Mouse (Mus musculus): Measurements from ENCODE around the gene Txnrd3. TPM values are rescaled to one million over a fixed set of nuclear protein-coding genes. Genes with fewer than 3 reads are reported as not detected.

Gene Txnrd3
- total and polyA plus RNA-seq, 3 experiments: 2.3 to 6.8 (median 4.1) TPM

DNA sequence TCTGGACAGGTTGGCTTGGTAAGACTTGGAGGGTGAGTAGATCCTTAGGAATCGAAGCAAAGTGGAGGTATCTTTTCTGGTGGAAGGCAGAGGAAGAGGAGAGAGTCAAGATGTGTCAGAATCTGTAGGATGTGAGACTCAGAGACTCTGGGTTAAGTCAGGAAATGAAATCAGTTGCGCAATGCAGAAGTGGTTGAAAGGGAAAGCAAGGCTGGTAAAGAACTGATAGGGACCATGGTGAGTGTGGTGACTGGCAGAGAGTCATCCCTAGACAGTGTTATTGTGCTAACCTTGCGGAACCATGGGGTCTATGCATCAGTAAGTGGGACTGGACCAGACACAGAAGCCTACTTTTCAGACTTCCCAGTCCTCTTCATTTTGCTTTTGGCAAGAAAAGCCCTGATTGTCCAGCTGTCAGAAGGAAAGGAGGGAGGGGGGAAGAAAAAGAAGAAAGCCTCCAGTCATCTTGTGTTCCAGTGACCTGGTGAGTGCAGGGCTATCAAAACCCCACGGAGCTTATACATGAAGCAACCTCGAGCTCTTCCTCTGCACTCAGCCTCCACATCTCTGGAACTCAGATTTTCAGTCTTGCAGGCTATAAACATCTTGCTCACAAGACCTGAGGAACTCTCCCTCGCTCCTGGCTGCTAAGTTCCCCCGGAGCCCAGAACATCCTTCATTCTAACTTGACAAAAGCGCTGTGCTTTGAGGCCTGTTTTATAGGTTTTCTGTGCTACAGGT, 15.6 kb upstream of the Txnrd3 start:
- H3K27me3 ChIP-seq (ENCODE audit: insufficient read depth, low read length): peaks cover 23% of the 10 kb centered on the region
- no peak overlapping the region for H3K4me3 ChIP-seq (ENCODE audit: low read depth, low read length)
- H3K4me1 ChIP-seq (ENCODE audit: insufficient read depth, low read depth, low read length): no peaks in the 10 kb centered on the region
- no peak for DNase-seq (ENCODE audit: low spot score)
- H3K36me3 ChIP-seq (replicated peaks): no peaks in the 10 kb centered on the region
- no peak for ATAC-seq (ENCODE audit: extremely low read depth, insufficient number of reproducible peaks, low FRiP score, poor library complexity, severe bottlenecking)
- no peak for TF ChIP-seq POLR2AphosphoS5 (IDR thresholded peaks at IDR 0.05; ENCODE audit: insufficient replicate concordance, low read depth, low read length)
- TF ChIP-seq CTCF (IDR thresholded peaks at IDR 0.05; ENCODE audit: low read depth, low read length): no peak
- no peaks in the 10 kb centered on the region for H3K9me3 ChIP-seq (replicated peaks)

DNA sequence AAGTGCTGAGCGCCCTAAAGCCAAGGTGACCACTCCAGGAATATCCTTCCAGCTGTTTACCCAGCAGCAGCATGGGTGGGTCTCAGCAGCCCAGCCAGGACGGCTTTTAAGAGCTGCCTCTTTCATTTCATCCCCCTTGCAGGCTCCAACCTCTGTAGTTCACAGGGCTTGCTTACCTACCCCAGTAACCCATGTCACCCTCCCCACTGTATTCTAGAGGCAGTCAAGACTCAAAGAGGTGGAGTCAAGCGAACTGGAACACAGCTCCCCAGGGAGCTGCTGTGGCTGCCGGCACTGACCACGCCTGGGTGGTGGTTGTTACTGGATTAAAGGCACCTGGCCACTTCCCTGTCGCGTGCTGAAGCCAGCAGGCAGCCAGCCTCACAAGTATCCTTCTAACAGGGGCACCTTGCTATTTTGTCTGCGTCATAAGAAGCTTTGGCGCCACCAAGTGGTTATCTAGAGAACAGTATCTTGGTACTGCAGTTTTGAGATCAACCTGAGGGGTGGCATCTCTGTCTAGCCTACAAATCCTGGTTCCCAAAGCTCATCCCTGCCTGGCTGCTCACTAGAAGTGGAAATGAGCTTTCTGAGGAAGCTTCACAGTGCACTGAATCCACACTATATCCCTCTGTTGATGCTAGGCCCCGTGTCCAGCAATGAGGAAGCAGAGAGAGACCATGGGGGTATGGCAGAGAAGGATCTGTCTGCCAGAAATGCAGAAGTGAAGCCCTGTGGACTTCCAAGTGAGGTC, 11.8 kb upstream of the Txnrd3 start:
- H3K4me3 ChIP-seq (ENCODE audit: low read depth, low read length): no peak overlapping the region
- H3K4me1 ChIP-seq (ENCODE audit: insufficient read depth, low read depth, low read length): no peaks in the 10 kb centered on the region
- no peak for TF ChIP-seq POLR2AphosphoS5 (IDR thresholded peaks at IDR 0.05; ENCODE audit: insufficient replicate concordance, low read depth, low read length)
- TF ChIP-seq CTCF (IDR thresholded peaks at IDR 0.05; ENCODE audit: low read depth, low read length): peak; percentile 45; the same call in 1 of the 2 replicates
- ATAC-seq (ENCODE audit: extremely low read depth, insufficient number of reproducible peaks, low FRiP score, poor library complexity, severe bottlenecking) (no peak), DNase-seq (ENCODE audit: low spot score) (peak; percentile 34)
- peaks cover 28% of the 10 kb centered on the region for H3K27me3 ChIP-seq (ENCODE audit: insufficient read depth, low read length)
- no peaks in the 10 kb centered on the region for H3K9me3 ChIP-seq (replicated peaks)
- H3K36me3 ChIP-seq (replicated peaks): no peaks in the 10 kb centered on the region

DNA sequence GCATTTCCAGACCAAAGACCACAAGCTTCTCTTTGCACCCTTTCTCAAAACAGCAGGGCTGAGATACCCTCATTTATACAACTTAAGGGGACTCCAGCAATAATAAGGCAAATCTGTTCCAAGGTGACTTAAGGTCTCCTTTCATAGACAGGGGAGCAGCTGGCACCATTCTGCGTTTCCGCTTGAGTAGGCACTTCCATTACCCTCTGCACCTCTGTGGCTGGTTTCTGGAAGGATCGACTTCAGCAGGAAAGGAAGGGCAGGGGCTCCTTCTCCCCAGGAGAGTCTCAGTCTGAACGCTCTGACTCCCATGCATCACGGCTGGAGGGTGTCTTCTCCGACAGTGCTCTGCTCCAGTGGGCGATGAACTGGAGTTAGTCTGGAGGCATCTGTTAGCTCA, 10.7 kb upstream of the Txnrd3 start:
- Histone ChIP-seq H3K36me3 (replicated peaks) (no peaks in the 10 kb centered on the region), H3K27me3 (ENCODE audit: insufficient read depth, low read length) (peaks cover 33% of the 10 kb centered on the region), H3K9me3 (replicated peaks) (no peaks in the 10 kb centered on the region), H3K4me1 (ENCODE audit: insufficient read depth, low read depth, low read length) (no peaks in the 10 kb centered on the region), H3K4me3 (ENCODE audit: low read depth, low read length) (no peak overlapping the region)
- no peak for ATAC-seq (ENCODE audit: extremely low read depth, insufficient number of reproducible peaks, low FRiP score, poor library complexity, severe bottlenecking)
- TF ChIP-seq POLR2AphosphoS5 (IDR thresholded peaks at IDR 0.05; ENCODE audit: insufficient replicate concordance, low read depth, low read length) (no peak), GATA1 (IDR thresholded peaks at IDR 0.05; ENCODE audit: borderline replicate concordance, low read length) (no peak), GATA2 (IDR thresholded peaks at IDR 0.05; ENCODE audit: borderline replicate concordance, low read depth, low read length) (no peak), CTCF (IDR thresholded peaks at IDR 0.05; ENCODE audit: low read depth, low read length) (no peak), TAL1 (conservative IDR thresholded peaks at IDR 0.05; ENCODE audit: low read depth, low read length) (no peak)
- no peak for DNase-seq (ENCODE audit: low spot score)

DNA sequence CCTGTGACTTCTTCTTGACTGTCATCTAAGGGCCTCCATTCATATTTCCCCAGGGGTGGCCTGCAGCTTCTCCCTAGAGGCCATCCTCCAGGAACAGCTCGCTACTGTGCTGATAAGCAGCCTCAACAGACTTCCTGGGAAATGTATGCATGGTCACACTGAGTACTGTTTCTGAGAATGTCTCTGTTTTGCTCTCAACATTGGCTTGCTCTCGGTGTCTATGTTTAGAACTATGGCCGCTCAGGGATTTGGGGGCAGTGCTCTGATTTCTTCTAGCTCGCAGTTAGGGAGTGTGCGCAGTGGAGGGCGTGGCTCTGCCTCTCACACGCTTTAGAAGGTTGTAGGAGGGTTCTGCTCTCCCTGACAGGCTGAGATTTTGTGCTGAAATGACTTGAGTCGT, 9.4 kb upstream of the Txnrd3 start:
- ATAC-seq (ENCODE audit: extremely low read depth, insufficient number of reproducible peaks, low FRiP score, poor library complexity, severe bottlenecking) (no peak), DNase-seq (ENCODE audit: low spot score) (no peak)
- TF ChIP-seq GATA1 (IDR thresholded peaks at IDR 0.05; ENCODE audit: borderline replicate concordance, low read length) (no peak), GATA2 (IDR thresholded peaks at IDR 0.05; ENCODE audit: borderline replicate concordance, low read depth, low read length) (no peak), POLR2AphosphoS5 (IDR thresholded peaks at IDR 0.05; ENCODE audit: insufficient replicate concordance, low read depth, low read length) (no peak), TAL1 (conservative IDR thresholded peaks at IDR 0.05; ENCODE audit: low read depth, low read length) (no peak), CTCF (IDR thresholded peaks at IDR 0.05; ENCODE audit: low read depth, low read length) (no peak)
- Histone ChIP-seq H3K36me3 (replicated peaks) (no peaks in the 10 kb centered on the region), H3K9me3 (replicated peaks) (no peaks in the 10 kb centered on the region), H3K4me1 (ENCODE audit: insufficient read depth, low read depth, low read length) (no peaks in the 10 kb centered on the region), H3K4me3 (ENCODE audit: low read depth, low read length) (no peak overlapping the region), H3K27me3 (ENCODE audit: insufficient read depth, low read length) (peaks cover 30% of the 10 kb centered on the region)

DNA sequence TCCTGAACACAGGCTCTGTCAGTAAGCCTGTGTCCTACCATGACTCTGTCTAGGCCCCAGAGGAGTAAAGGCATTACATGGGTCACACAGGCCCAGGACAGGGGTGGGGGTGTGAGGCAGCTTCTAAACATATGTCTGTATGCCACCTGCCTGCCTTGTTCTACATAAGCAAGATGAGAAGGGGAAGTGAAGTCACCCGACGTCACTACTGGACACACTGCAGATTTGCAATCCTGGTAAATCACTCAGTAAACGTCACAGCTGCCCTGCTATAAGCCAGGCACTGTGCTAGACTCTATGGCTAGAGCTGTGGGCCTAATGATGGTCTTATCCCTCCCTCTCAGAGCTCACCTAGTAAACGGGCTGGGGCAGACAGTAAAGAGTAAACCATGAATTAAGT, 5.8 kb upstream of the Txnrd3 start:
- Histone ChIP-seq H3K4me3 (ENCODE audit: low read depth, low read length) (no peak overlapping the region), H3K9me3 (replicated peaks) (no peaks in the 10 kb centered on the region), H3K27me3 (ENCODE audit: insufficient read depth, low read length) (peaks cover 26% of the 10 kb centered on the region), H3K36me3 (replicated peaks) (no peaks in the 10 kb centered on the region), H3K4me1 (ENCODE audit: insufficient read depth, low read depth, low read length) (no peaks in the 10 kb centered on the region)
- ATAC-seq (ENCODE audit: extremely low read depth, insufficient number of reproducible peaks, low FRiP score, poor library complexity, severe bottlenecking) (no peak), DNase-seq (ENCODE audit: low spot score) (no peak)
- TF ChIP-seq TAL1 (conservative IDR thresholded peaks at IDR 0.05; ENCODE audit: low read depth, low read length) (no peak), GATA2 (IDR thresholded peaks at IDR 0.05; ENCODE audit: borderline replicate concordance, low read depth, low read length) (no peak), GATA1 (IDR thresholded peaks at IDR 0.05; ENCODE audit: borderline replicate concordance, low read length) (no peak), CTCF (IDR thresholded peaks at IDR 0.05; ENCODE audit: low read depth, low read length) (no peak), POLR2AphosphoS5 (IDR thresholded peaks at IDR 0.05; ENCODE audit: insufficient replicate concordance, low read depth, low read length) (no peak)

DNA sequence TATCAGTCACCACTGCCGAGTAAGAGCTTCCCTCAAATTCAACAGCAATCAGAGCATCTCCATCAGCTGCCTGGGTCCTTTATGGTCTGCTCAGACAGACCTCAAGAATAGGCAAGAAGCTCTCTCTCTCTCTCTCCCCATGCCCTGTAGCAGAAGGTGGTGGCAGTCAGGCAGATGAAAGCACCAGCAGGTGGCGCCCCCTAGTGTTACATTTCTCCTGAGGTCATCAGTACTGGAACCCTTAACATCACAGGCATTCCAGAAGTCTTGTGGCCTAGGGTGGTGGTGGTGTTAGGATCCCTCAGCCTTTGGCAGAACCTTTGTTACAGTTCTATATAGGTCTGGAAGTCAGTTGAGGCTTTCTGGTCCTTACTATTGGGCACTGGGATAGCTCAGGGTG, 4.8 kb upstream of the Txnrd3 start:
- H3K27me3 ChIP-seq (ENCODE audit: insufficient read depth, low read length): peaks cover 25% of the 10 kb centered on the region
- ATAC-seq (ENCODE audit: extremely low read depth, insufficient number of reproducible peaks, low FRiP score, poor library complexity, severe bottlenecking): no peak
- DNase-seq (ENCODE audit: low spot score): peak; percentile 10
- no peaks in the 10 kb centered on the region for H3K36me3 ChIP-seq (replicated peaks)
- no peak for TF ChIP-seq GATA1 (IDR thresholded peaks at IDR 0.05; ENCODE audit: borderline replicate concordance, low read length)
- peak; percentile 30; the same call in 1 of the 2 replicates for TF ChIP-seq CTCF (IDR thresholded peaks at IDR 0.05; ENCODE audit: low read depth, low read length)
- no peak for TF ChIP-seq GATA2 (IDR thresholded peaks at IDR 0.05; ENCODE audit: borderline replicate concordance, low read depth, low read length)
- TF ChIP-seq POLR2AphosphoS5 (IDR thresholded peaks at IDR 0.05; ENCODE audit: insufficient replicate concordance, low read depth, low read length): no peak
- H3K9me3 ChIP-seq (replicated peaks): no peaks in the 10 kb centered on the region
- H3K4me3 ChIP-seq (ENCODE audit: low read depth, low read length): no peak overlapping the region
- peaks cover 10% of the 10 kb centered on the region for H3K4me1 ChIP-seq (ENCODE audit: insufficient read depth, low read depth, low read length)
